Mouse (Mus musculus) kidney, embryonic 15.5 days (tissue): ENCODE measurements around the gene Faf1. TPM values are rescaled to one million over a fixed set of nuclear protein-coding genes. Genes with fewer than 3 reads are reported as not detected.

Experiments
- ATAC-seq: fragments of 200-750 bp; cut with Nextera tagmentation; replicated peaks from 2 replicates; pipeline ENCODE4 v1.8.0; 2017; ENCODE audit warnings: moderate TSS enrichment; ENCODE audit not compliant: low FRiP score
- H3K27ac ChIP-seq: fragments of 300-500 bp; sonication (generic); 2 replicates; pipeline ENCODE4 v1.5.1; 2015; ENCODE audit warnings: mild to moderate bottlenecking, inconsistent platforms
- H3K27me3 ChIP-seq: fragments of 300-500 bp; sonication (generic); 2 replicates; pipeline ENCODE4 v1.6.1; 2015; ENCODE audit warnings: inconsistent platforms
- H3K36me3 ChIP-seq: fragments of 300-500 bp; sonication (generic); 2 replicates; pipeline ENCODE4 v1.6.1; 2015; ENCODE audit warnings: inconsistent platforms
- H3K4me1 ChIP-seq: fragments of 300-500 bp; sonication (generic); 2 replicates; pipeline ENCODE4 v1.6.1; 2015; ENCODE audit warnings: inconsistent platforms
- H3K4me2 ChIP-seq: fragments of 300-500 bp; sonication (generic); 2 replicates; pipeline ENCODE4 v1.6.1; 2015; ENCODE audit warnings: moderate library complexity, mild to moderate bottlenecking, inconsistent platforms
- H3K4me3 ChIP-seq: fragments of 300-500 bp; sonication (generic); replicated peaks from 2 replicates; pipeline ENCODE4 v1.5.1; 2015; ENCODE audit warnings: mild to moderate bottlenecking, inconsistent platforms
- H3K9ac ChIP-seq: fragments of 300-500 bp; sonication (generic); 2 replicates; pipeline ENCODE4 v1.6.1; 2015; ENCODE audit warnings: mild to moderate bottlenecking, inconsistent platforms
- H3K9me3 ChIP-seq: fragments of 300-500 bp; sonication (generic); replicated peaks from 2 replicates; pipeline ENCODE4 v1.6.1; 2016; ENCODE audit warnings: inconsistent platforms
- WGBS: fragments of 180-500 bp; shearing (Covaris S2); methylation state at CpG from one replicate; pipeline ENCODE4 v1.1.7; 2015; ENCODE audit warnings: mixed read lengths; 5-methylcytosine and 5-hydroxymethylcytosine counted together
- polyA plus RNA-seq: library from polyadenylated mRNA; unstranded; fragments of >200 nt; fragmentation: Nextera tagmentation; extraction: Ambion mirVana; gene quantifications from 2 replicates; pipeline ENCODE4 v1.2.1, GENCODE M21; 2015

Faf1 gene
- polyA plus RNA-seq, 1 experiment from 2014 or later, result 22.7 TPM

- H3K4me1 ChIP-seq, result no peaks in the 10 kb centered on the region
- H3K36me3 ChIP-seq, result peaks cover 4% of the 10 kb centered on the region; the same call in 1 of the 2 replicates
- H3K27ac ChIP-seq, result no peak overlapping the region
- WGBS, result 43% methylated on average over 1 of the region's 1 CpGs
- no peak overlapping the region for H3K4me3 ChIP-seq
- H3K27me3 ChIP-seq, result no peaks in the 10 kb centered on the region
- no peak overlapping the region for H3K4me2 ChIP-seq
- no peak; the same call in 1 of the 2 replicates for ATAC-seq
- H3K9ac ChIP-seq, result no peak overlapping the region
- H3K9me3 ChIP-seq, result no peaks in the 10 kb centered on the region
Observed at GRCm38 (mm10) chr4:109735754-109736153, 59.4 kb downstream of the Faf1 start.

DNA sequence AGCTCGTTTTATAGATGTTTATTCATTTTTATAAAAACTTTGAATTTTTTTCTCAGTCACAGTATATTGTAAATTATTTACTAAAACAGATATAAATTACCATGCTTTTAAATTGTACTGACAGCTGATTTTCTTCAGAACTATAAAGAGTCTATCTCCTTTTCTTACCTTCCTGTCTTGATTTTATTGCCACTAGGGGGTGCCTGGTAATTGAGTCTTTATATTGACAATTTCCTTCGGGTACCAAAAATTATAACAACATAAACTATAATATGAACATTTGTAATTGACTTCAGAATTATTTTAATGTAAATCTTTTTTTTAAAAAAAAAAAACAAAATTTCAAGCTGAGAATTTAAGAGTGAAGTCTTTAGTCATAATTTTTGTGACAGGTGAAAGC lies 67.6 kb downstream of the Faf1 start:
- no peak overlapping the region for H3K4me3 ChIP-seq
- H3K9ac ChIP-seq, result no peak overlapping the region
- no peak overlapping the region for H3K4me2 ChIP-seq
- 78% methylated on average over 2 of the region's 2 CpGs for WGBS
- 0 out of 2 replicates have a peak, but pooled peaks cover under 1% of the 10 kb centered on the region for H3K36me3 ChIP-seq
- no peak for ATAC-seq
- H3K27ac ChIP-seq, result no peak overlapping the region
- H3K27me3 ChIP-seq, result no peaks in the 10 kb centered on the region
- H3K9me3 ChIP-seq, result no peaks in the 10 kb centered on the region
- H3K4me1 ChIP-seq, result no peaks in the 10 kb centered on the region

GRCm38 (mm10) chr4:109759031-109759430 lies 82.6 kb downstream of the Faf1 start:
- 39% methylated on average over 2 of the region's 2 CpGs for WGBS
- Histone ChIP-seq H3K36me3 (no peaks in the 10 kb centered on the region), H3K9me3 (no peaks in the 10 kb centered on the region), H3K27ac (no peak overlapping the region), H3K27me3 (no peaks in the 10 kb centered on the region), H3K4me1 (no peaks in the 10 kb centered on the region), H3K9ac (no peak overlapping the region), H3K4me2 (no peak overlapping the region), H3K4me3 (no peak overlapping the region)
- no peak for ATAC-seq

DNA sequence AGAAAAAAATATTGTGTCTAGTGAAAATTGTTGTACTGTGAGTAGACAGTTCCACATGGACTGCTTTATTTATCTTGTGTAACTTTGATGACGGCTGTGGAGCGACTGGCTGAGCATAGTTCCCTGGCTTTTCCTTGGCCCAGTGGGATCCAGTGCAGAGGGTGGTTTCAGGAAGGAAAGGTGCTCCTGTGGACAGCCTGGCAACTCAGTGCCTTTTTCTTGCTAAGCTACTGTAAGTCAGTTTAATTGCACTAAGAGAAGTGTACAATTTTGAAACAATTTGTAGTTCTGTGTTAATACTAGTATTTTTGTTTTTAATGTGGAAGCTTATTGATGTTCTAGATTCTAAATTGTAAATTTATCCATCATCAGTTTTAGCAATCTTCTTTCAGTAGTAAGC lies 83.5 kb downstream of the Faf1 start:
- 72% methylated on average over 2 of the region's 2 CpGs for WGBS
- Histone ChIP-seq H3K27me3 (no peaks in the 10 kb centered on the region), H3K4me1 (no peaks in the 10 kb centered on the region), H3K27ac (no peak overlapping the region), H3K9me3 (no peaks in the 10 kb centered on the region), H3K4me2 (no peak overlapping the region), H3K36me3 (no peaks in the 10 kb centered on the region), H3K4me3 (no peak overlapping the region), H3K9ac (no peak overlapping the region)
- no peak for ATAC-seq

- H3K9me3 ChIP-seq, result no peaks in the 10 kb centered on the region
- no peak overlapping the region for H3K4me2 ChIP-seq
- no peak overlapping the region for H3K27ac ChIP-seq
- no peak for ATAC-seq
- H3K36me3 ChIP-seq, result no peaks in the 10 kb centered on the region
- H3K9ac ChIP-seq, result no peak overlapping the region
- no peaks in the 10 kb centered on the region for H3K4me1 ChIP-seq
- H3K4me3 ChIP-seq, result no peak overlapping the region
- WGBS, result 87% methylated on average over 3 of the region's 3 CpGs
- no peaks in the 10 kb centered on the region for H3K27me3 ChIP-seq
Observed at GRCm38 (mm10) chr4:109760501-109760900, 84.1 kb downstream of the Faf1 start.

DNA sequence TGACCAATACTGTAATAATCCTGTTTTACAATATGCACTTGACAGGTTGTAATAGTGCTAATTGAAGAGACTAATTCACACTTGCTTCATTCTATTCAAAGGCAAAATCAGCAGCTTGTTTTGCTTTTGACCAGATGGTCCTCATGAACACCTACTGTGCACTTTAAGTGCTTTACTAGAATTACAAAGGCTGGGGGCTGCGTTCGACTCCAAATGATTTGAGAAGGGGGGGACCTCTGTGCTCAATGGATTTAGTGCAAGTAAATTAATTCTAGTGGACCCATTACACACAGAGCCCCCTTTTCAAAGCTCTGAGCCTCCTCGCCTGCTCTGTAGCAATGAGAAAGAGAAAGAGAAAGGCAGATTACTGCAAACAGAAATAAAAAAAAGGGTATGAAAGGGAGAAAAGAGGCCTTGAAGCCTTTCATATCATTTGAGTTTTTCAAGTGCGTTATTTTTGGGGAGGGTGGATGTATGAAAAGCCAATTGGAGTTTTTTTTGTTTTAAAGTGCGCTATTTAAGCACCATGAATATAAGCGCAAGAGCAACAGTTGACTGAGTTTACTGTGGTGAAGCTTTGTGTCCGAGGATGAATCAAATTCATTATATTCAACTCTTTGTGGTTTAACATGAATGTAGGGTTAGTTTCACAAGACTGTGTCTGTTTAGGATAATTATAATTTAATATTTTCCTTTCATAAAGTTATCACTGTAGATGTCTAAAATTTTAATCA lies 86.5 kb downstream of the Faf1 start:
- Histone ChIP-seq H3K36me3 (no peaks in the 10 kb centered on the region), H3K4me1 (no peaks in the 10 kb centered on the region), H3K4me3 (no peak overlapping the region), H3K27me3 (no peaks in the 10 kb centered on the region), H3K9me3 (no peaks in the 10 kb centered on the region), H3K4me2 (no peak overlapping the region), H3K9ac (no peak overlapping the region), H3K27ac (no peak overlapping the region)
- WGBS, result 59% methylated on average over 7 of the region's 7 CpGs
- no peak for ATAC-seq

- no peak overlapping the region for H3K4me3 ChIP-seq
- H3K27me3 ChIP-seq, result no peaks in the 10 kb centered on the region
- H3K36me3 ChIP-seq, result no peaks in the 10 kb centered on the region
- no peaks in the 10 kb centered on the region for H3K4me1 ChIP-seq
- ATAC-seq, result no peak
- H3K9me3 ChIP-seq, result no peaks in the 10 kb centered on the region
- no peak overlapping the region for H3K27ac ChIP-seq
- 74% methylated on average over 1 of the region's 1 CpGs for WGBS
- no peak overlapping the region for H3K4me2 ChIP-seq
- no peak overlapping the region for H3K9ac ChIP-seq
Observed at GRCm38 (mm10) chr4:109769071-109769470, 92.7 kb downstream of the Faf1 start.

- no peak for ATAC-seq
- Histone ChIP-seq H3K27ac (no peak overlapping the region), H3K4me1 (no peaks in the 10 kb centered on the region), H3K27me3 (no peaks in the 10 kb centered on the region), H3K4me2 (no peak overlapping the region), H3K9ac (no peak overlapping the region), H3K4me3 (no peak overlapping the region), H3K36me3 (no peaks in the 10 kb centered on the region), H3K9me3 (no peaks in the 10 kb centered on the region)
- 96% methylated on average over 4 of the region's 4 CpGs for WGBS
Observed at GRCm38 (mm10) chr4:109782577-109783114, 106.3 kb downstream of the Faf1 start.

DNA sequence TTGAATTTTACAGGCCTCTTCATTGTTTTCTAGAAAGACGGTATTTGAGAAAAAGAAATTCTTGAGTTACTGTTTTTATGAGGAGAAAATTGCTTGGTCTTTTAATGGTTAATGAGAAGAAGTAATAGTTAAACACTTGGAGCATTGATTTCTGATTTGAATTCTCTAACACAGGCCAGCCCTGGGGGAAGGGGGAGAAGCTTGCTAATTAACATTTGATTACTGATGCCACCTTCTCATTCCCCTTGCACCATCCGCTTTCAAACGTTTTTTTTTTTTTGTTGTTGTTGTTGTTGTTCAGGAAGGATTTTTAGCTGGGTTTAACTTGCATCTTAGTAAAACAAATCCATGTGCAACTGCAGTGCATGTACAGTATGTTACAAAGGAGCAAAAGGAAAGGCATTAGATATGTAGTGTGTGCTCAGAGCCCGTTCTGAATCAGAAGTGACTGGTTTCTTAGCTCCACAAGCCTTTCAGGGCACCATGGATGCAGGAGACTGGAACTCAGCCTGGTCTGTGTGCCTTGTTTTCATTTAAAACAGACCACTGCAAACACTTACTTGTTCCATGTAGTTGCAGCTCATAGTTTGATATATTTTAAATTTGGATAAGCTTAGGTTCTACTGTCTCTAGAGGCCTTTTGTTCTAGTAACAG lies 113.1 kb downstream of the Faf1 start:
- Histone ChIP-seq H3K4me3 (no peak overlapping the region), H3K9me3 (no peaks in the 10 kb centered on the region), H3K36me3 (no peaks in the 10 kb centered on the region), H3K9ac (no peak overlapping the region), H3K4me1 (no peaks in the 10 kb centered on the region), H3K4me2 (no peak overlapping the region), H3K27me3 (no peaks in the 10 kb centered on the region), H3K27ac (no peak overlapping the region)
- no peak for ATAC-seq
- 55% methylated on average over 4 of the region's 4 CpGs for WGBS

- H3K9me3 ChIP-seq, result no peaks in the 10 kb centered on the region
- no peaks in the 10 kb centered on the region for H3K27me3 ChIP-seq
- H3K4me2 ChIP-seq, result no peak overlapping the region
- H3K4me3 ChIP-seq, result no peak overlapping the region
- no peak for ATAC-seq
- WGBS, result 85% methylated on average over 2 of the region's 2 CpGs
- H3K9ac ChIP-seq, result no peak overlapping the region
- no peak overlapping the region for H3K27ac ChIP-seq
- H3K4me1 ChIP-seq, result no peaks in the 10 kb centered on the region
- no peaks in the 10 kb centered on the region for H3K36me3 ChIP-seq
Observed at GRCm38 (mm10) chr4:109792331-109792730, 115.9 kb downstream of the Faf1 start.

DNA sequence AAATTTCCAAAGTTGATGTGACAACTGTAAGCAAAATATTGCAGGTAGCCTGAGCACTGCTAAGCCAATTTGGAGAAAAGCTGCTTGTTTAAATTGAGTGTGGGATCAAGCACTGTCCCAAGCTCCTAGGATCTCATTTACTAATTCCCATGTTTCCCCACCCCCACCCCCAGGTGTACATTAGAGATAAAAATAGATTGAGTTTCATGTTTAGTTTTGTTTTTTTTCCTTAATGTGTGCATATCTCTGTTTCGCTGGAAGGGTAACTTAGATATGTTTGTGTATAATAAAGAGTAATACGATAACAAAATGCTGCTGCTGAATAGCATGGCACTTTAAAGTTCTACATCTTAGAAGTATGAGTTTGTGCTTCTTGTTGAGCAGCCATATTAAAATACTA lies 116.7 kb downstream of the Faf1 start:
- Histone ChIP-seq H3K4me3 (no peak overlapping the region), H3K4me1 (no peaks in the 10 kb centered on the region), H3K27me3 (no peaks in the 10 kb centered on the region), H3K9me3 (no peaks in the 10 kb centered on the region), H3K9ac (no peak overlapping the region), H3K36me3 (no peaks in the 10 kb centered on the region), H3K4me2 (no peak overlapping the region), H3K27ac (no peak overlapping the region)
- whole genome bisulfite sequencing, result 84% methylated on average over 2 of the region's 2 CpGs
- no peak for ATAC-seq

GRCm38 (mm10) chr4:109797511-109798182 lies 121.3 kb downstream of the Faf1 start:
- H3K9ac ChIP-seq, result no peak overlapping the region
- ATAC-seq, result no peak
- H3K4me2 ChIP-seq, result no peak overlapping the region
- no peak overlapping the region for H3K4me3 ChIP-seq
- 53% methylated on average over 10 of the region's 10 CpGs for WGBS
- no peaks in the 10 kb centered on the region for H3K27me3 ChIP-seq
- no peaks in the 10 kb centered on the region for H3K4me1 ChIP-seq
- no peaks in the 10 kb centered on the region for H3K36me3 ChIP-seq
- H3K9me3 ChIP-seq, result no peaks in the 10 kb centered on the region
- no peak overlapping the region for H3K27ac ChIP-seq
